Mouse (Mus musculus) forebrain, postnatal 0 days (tissue): ENCODE measurements at regions not wholly inside any gene's neighbourhood (a gene's known extent, or its start where the extent isn't known, plus 50 kb on each side); places are given as distances from the start of the nearest gene placed in this dataset.
A peak's percentile ranks its signal among the peaks of the same experiment; 100 is the strongest.

Experiments used
- ATAC-seq: fragments of 200-750 bp; cut with Nextera tagmentation; 2 replicates; pipeline ENCODE4 v1.8.0; 2017; ENCODE audit warnings: mild to moderate bottlenecking, moderate library complexity
- DNase-seq: peaks from one replicate; pipeline ENCODE4 v3.0.0-alpha.2; 2015
- H3K27ac ChIP-seq: fragments of 300-500 bp; sonication (generic); 2 replicates; pipeline ENCODE4 v1.5.1; 2014; ENCODE audit warnings: low read depth, mild to moderate bottlenecking, antibody characterized with exemption, low read length, moderate library complexity, mixed read lengths
- H3K27me3 ChIP-seq: fragments of 300-500 bp; sonication (generic); 2 replicates; pipeline ENCODE4 v1.6.1; 2014; ENCODE audit warnings: mild to moderate bottlenecking, low read length, mixed read lengths; ENCODE audit not compliant: insufficient read depth
- H3K36me3 ChIP-seq: fragments of 300-500 bp; sonication (generic); 2 replicates; pipeline ENCODE4 v1.6.1; 2014; ENCODE audit warnings: mild to moderate bottlenecking, moderate library complexity; ENCODE audit not compliant: insufficient read depth
- H3K4me1 ChIP-seq: fragments of 300-500 bp; sonication (generic); 2 replicates; pipeline ENCODE4 v1.6.1; 2014; ENCODE audit warnings: antibody characterized with exemption; ENCODE audit not compliant: insufficient read depth
- H3K4me2 ChIP-seq: fragments of 300-500 bp; sonication (generic); 2 replicates; pipeline ENCODE4 v1.6.1; 2014; ENCODE audit warnings: low read depth, mild to moderate bottlenecking, moderate library complexity
- H3K4me3 ChIP-seq: fragments of 300-500 bp; sonication (generic); 2 replicates; pipeline ENCODE4 v1.5.1; 2014; ENCODE audit warnings: low read depth, low read length, mixed read lengths
- H3K9ac ChIP-seq: fragments of 300-500 bp; sonication (generic); 2 replicates; pipeline ENCODE4 v1.6.1; 2014; ENCODE audit warnings: mild to moderate bottlenecking
- H3K9me3 ChIP-seq: fragments of 300-500 bp; sonication (generic); 2 replicates; pipeline ENCODE4 v1.6.1; 2016; ENCODE audit warnings: low read length
- CTCF ChIP-seq: sonication (generic); IDR thresholded peaks from 2 replicates; pipeline ENCODE4 v1.5.1; 2016; ENCODE audit warnings: antibody characterized with exemption, control low read depth, low read depth
- WGBS: fragments of 180-500 bp; shearing (Covaris S2); extraction: QIAGEN DNeasy Blood & Tissue Kit; methylation state at CpG from one replicate; pipeline ENCODE4 v1.1.7; 2014; 5-methylcytosine and 5-hydroxymethylcytosine counted together

- no peak for TF ChIP-seq CTCF
- Histone ChIP-seq H3K9me3 (no peaks in the 10 kb centered on the region), H3K36me3 (no peaks in the 10 kb centered on the region), H3K4me3 (no peak overlapping the region), H3K27ac (no peak overlapping the region), H3K27me3 (no peaks in the 10 kb centered on the region), H3K4me2 (no peak overlapping the region), H3K9ac (no peak overlapping the region), H3K4me1 (0 out of 2 replicates have a peak, but pooled peaks cover 3% of the 10 kb centered on the region)
- ATAC-seq (no peak), DNase-seq (no peak)
- 98% methylated on average over 2 of the region's 2 CpGs for WGBS
These were observed 135.8 kb upstream of the Max start for GRCm38 (mm10) chr12:77097831-77098230.

- 87% methylated on average over 4 of the region's 4 CpGs for WGBS
- no peak overlapping the region for H3K4me3 ChIP-seq
- H3K4me2 ChIP-seq: no peak overlapping the region
- no peak overlapping the region for H3K27ac ChIP-seq
- TF ChIP-seq CTCF: no peak
- ATAC-seq (no peak), DNase-seq (no peak)
- no peaks in the 10 kb centered on the region for H3K36me3 ChIP-seq
- no peaks in the 10 kb centered on the region for H3K27me3 ChIP-seq
- no peaks in the 10 kb centered on the region for H3K9me3 ChIP-seq
- H3K9ac ChIP-seq: no peak overlapping the region
- 0 out of 2 replicates have a peak, but pooled peaks cover 3% of the 10 kb centered on the region for H3K4me1 ChIP-seq
These were observed 134.5 kb upstream of the Max start for GRCm38 (mm10) chr12:77096461-77096860.

GRCm38 (mm10) chr12:77094999-77095915, 133.3 kb upstream of the Max start:
- Histone ChIP-seq H3K36me3 (no peaks in the 10 kb centered on the region), H3K4me3 (no peak overlapping the region), H3K4me2 (no peak overlapping the region), H3K27me3 (no peaks in the 10 kb centered on the region), H3K27ac (no peak overlapping the region), H3K9ac (no peak overlapping the region), H3K9me3 (no peaks in the 10 kb centered on the region), H3K4me1 (0 out of 2 replicates have a peak, but pooled peaks cover 3% of the 10 kb centered on the region)
- ATAC-seq: no peak
- TF ChIP-seq CTCF: no peak
- WGBS: 90% methylated on average over 3 of the region's 3 CpGs
- no peak for DNase-seq

- Histone ChIP-seq H3K4me2 (no peak overlapping the region), H3K36me3 (no peaks in the 10 kb centered on the region), H3K27ac (no peak overlapping the region), H3K27me3 (no peaks in the 10 kb centered on the region), H3K4me3 (no peak overlapping the region), H3K9me3 (no peaks in the 10 kb centered on the region), H3K9ac (no peak overlapping the region), H3K4me1 (0 out of 2 replicates have a peak, but pooled peaks cover 3% of the 10 kb centered on the region)
- 88% methylated on average over 7 of the region's 7 CpGs for WGBS
- DNase-seq: no peak
- no peak for TF ChIP-seq CTCF
- ATAC-seq: no peak
These were observed 132.2 kb upstream of the Max start for GRCm38 (mm10) chr12:77094168-77094567.

GRCm38 (mm10) chr12:77092741-77093140, 130.7 kb upstream of the Max start:
- ATAC-seq: no peak

GRCm38 (mm10) chr12:77092143-77092542, 130.1 kb upstream of the Max start:
- WGBS: 88% methylated on average over 2 of the region's 2 CpGs
- no peak for TF ChIP-seq CTCF
- Histone ChIP-seq H3K4me1 (0 out of 2 replicates have a peak, but pooled peaks cover 3% of the 10 kb centered on the region), H3K27ac (no peak overlapping the region), H3K27me3 (no peaks in the 10 kb centered on the region), H3K4me2 (no peak overlapping the region), H3K4me3 (no peak overlapping the region), H3K9ac (no peak overlapping the region), H3K9me3 (no peaks in the 10 kb centered on the region), H3K36me3 (no peaks in the 10 kb centered on the region)
- no peak for DNase-seq
- no peak for ATAC-seq

More at GRCm38 (mm10) chr12:77092741-77093140, 130.7 kb upstream of the Max start:
- 0 out of 2 replicates have a peak, but pooled peaks cover 3% of the 10 kb centered on the region for H3K4me1 ChIP-seq
- no peak overlapping the region for H3K4me2 ChIP-seq
- H3K9ac ChIP-seq: no peak overlapping the region
- no peak overlapping the region for H3K4me3 ChIP-seq
- H3K36me3 ChIP-seq: no peaks in the 10 kb centered on the region
- no peaks in the 10 kb centered on the region for H3K27me3 ChIP-seq
- WGBS: 38% methylated on average over 3 of the region's 3 CpGs
- DNase-seq: peak; percentile 64
- H3K27ac ChIP-seq: no peak overlapping the region
- no peak for TF ChIP-seq CTCF
- H3K9me3 ChIP-seq: no peaks in the 10 kb centered on the region

- Histone ChIP-seq H3K27ac (no peak overlapping the region), H3K9ac (no peak overlapping the region), H3K4me2 (no peak overlapping the region), H3K4me3 (no peak overlapping the region), H3K9me3 (no peaks in the 10 kb centered on the region), H3K27me3 (no peaks in the 10 kb centered on the region), H3K4me1 (0 out of 2 replicates have a peak, but pooled peaks cover 3% of the 10 kb centered on the region), H3K36me3 (no peaks in the 10 kb centered on the region)
- WGBS: 95% methylated on average over 2 of the region's 2 CpGs
- DNase-seq (no peak), ATAC-seq (no peak)
- no peak for TF ChIP-seq CTCF
These were observed 129.7 kb upstream of the Max start for GRCm38 (mm10) chr12:77091700-77092099.
